Mouse (Mus musculus) liver, embryonic 12.5 days (tissue): ENCODE data around the gene Rhoa. TPM values are rescaled to one million over a fixed set of nuclear protein-coding genes. Genes with fewer than 3 reads are reported as not detected.

ENCODE experiments used
- ATAC-seq: fragments of 200-750 bp; cut with Nextera tagmentation; 2 replicates; pipeline ENCODE4 v1.8.0; 2017; ENCODE audit warnings: moderate number of reproducible peaks, mild to moderate bottlenecking, moderate library complexity
- H3K27ac ChIP-seq: fragments of 300-500 bp; sonication (generic); 2 replicates; pipeline ENCODE4 v1.5.1; 2016; ENCODE audit warnings: mild to moderate bottlenecking
- H3K27me3 ChIP-seq: fragments of 300-500 bp; sonication (generic); replicated peaks from 2 replicates; pipeline ENCODE4 v1.6.1; 2016; ENCODE audit warnings: mild to moderate bottlenecking, moderate library complexity
- H3K36me3 ChIP-seq: fragments of 300-500 bp; sonication (generic); 2 replicates; pipeline ENCODE4 v1.6.1; 2016; ENCODE audit warnings: mild to moderate bottlenecking, moderate library complexity
- H3K4me1 ChIP-seq: fragments of 300-500 bp; sonication (generic); 2 replicates; pipeline ENCODE4 v1.6.1; 2016
- H3K4me2 ChIP-seq: fragments of 300-500 bp; sonication (generic); 2 replicates; pipeline ENCODE4 v1.6.1; 2016; ENCODE audit warnings: mild to moderate bottlenecking, moderate library complexity
- H3K4me3 ChIP-seq: fragments of 300-500 bp; sonication (generic); 2 replicates; pipeline ENCODE4 v1.5.1; 2016; ENCODE audit warnings: mild to moderate bottlenecking, moderate library complexity
- H3K9ac ChIP-seq: fragments of 300-500 bp; sonication (generic); 2 replicates; pipeline ENCODE4 v1.6.1; 2016; ENCODE audit warnings: mild to moderate bottlenecking, moderate library complexity
- H3K9me3 ChIP-seq: fragments of 300-500 bp; sonication (generic); replicated peaks from 2 replicates; pipeline ENCODE4 v1.6.1; 2016; ENCODE audit warnings: mild to moderate bottlenecking, moderate library complexity
- WGBS: fragments of 180-500 bp; shearing (Covaris S2); methylation state at CpG from one replicate; pipeline ENCODE4 v1.1.7; 2016; ENCODE audit not compliant: insufficient replicate concordance; 5-methylcytosine and 5-hydroxymethylcytosine counted together
- polyA plus RNA-seq: library from polyadenylated mRNA; unstranded; fragments of >200 nt; fragmentation: Nextera tagmentation; extraction: Ambion mirVana; gene quantifications from 2 replicates; pipeline ENCODE4 v1.2.1, GENCODE M21; 2016

Gene Rhoa
- polyA plus RNA-seq, 1 experiment from 2014 or later, result 259 TPM

DNA sequence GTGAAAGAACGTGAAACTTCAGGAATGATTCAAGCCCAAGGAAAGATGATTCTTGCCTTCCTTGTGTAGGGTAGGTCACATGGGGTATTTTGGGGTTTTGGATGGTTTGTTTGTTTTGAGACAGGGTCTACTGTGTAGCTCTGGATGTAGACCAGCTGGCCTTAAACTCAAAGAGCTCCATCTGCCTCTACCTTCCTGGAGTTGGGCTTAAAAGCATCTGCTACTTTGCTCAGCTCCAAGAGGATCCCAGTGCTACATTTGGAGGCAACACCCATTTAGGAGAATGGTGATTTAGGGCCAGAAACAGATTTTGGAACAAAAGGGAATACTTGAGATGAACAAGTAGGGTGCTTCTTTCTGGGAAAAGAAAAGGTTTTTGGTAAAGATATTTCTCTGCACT lies 18.9 kb downstream of the Rhoa start:
- Histone ChIP-seq H3K4me1 (peaks cover 41% of the 10 kb centered on the region), H3K36me3 (peaks cover 87% of the 10 kb centered on the region), H3K9me3 (no peaks in the 10 kb centered on the region), H3K27ac (no peak overlapping the region), H3K27me3 (no peaks in the 10 kb centered on the region), H3K4me2 (no peak overlapping the region), H3K9ac (no peak overlapping the region), H3K4me3 (no peak overlapping the region)
- no peak for ATAC-seq
- 91% methylated on average over 1 of the region's 1 CpGs for WGBS

DNA sequence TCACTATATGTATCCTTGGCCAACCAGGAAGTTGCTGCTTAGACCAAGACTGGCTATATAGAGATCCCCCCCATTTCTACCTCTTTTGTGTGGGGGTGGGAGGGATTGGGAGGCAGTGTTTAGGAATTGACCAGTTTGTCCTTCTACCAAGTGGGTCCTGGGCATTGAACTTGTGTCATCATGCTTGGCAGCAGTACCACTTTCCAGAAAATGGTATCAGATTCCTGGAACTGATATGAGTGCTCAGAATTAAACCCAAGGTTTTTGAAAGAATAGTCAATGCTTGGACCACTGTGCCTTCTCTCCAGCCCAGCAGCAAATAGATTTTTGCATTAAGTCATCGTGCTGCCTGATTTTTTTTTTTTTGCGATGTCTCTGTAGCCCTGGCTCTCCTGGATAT lies 19.9 kb downstream of the Rhoa start:
- ATAC-seq, result no peak
- H3K27me3 ChIP-seq, result no peaks in the 10 kb centered on the region
- H3K27ac ChIP-seq, result no peak overlapping the region
- H3K4me3 ChIP-seq, result no peak overlapping the region
- no peak overlapping the region for H3K4me2 ChIP-seq
- 97% methylated on average over 2 of the region's 2 CpGs for WGBS
- H3K9ac ChIP-seq, result no peak overlapping the region
- H3K9me3 ChIP-seq, result no peaks in the 10 kb centered on the region
- H3K4me1 ChIP-seq, result peaks cover 38% of the 10 kb centered on the region
- peaks cover 87% of the 10 kb centered on the region for H3K36me3 ChIP-seq

DNA sequence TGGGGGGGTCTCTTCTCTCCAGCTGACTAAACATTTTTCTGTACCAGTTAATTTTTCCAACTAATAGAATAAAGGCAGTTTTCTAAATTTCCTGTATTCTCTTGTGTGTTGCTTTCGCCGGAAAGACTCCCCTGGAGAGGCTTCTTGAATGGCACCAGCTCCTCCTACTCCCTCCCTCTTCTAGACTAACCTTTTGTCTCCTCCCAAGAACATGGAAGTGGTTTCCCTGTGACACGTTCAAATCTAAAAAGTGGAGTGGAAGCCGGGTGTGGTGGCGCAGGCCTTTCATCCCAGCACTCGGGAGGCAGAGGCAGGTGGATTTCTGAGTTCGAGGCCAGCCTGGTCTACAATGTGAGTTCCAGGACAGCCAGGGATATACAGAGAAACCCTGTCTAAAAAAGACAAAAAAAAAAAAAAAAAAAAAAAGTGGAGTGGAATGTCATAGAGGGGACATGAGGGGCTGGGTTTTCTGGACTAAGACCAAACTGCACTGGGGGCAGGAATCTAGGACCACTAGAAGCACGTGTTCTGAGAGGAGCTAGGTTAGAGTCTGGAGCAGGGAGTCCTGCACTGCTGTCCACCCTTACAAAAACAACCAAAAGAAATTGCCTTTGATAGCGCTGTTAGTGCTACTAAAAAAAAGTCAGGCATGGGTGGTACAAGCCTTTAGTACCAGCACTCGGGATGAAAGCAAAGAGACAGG lies 32.1 kb downstream of the Rhoa start:
- WGBS, result 51% methylated on average over 10 of the region's 10 CpGs
- H3K4me1 ChIP-seq, result peaks cover 45% of the 10 kb centered on the region
- H3K9me3 ChIP-seq, result no peaks in the 10 kb centered on the region
- H3K27ac ChIP-seq, result peak overlapping the region; percentile 100
- H3K36me3 ChIP-seq, result peaks cover 78% of the 10 kb centered on the region
- peak overlapping the region; percentile 98 for H3K9ac ChIP-seq
- H3K4me3 ChIP-seq, result peak overlapping the region; percentile 86
- no peak for ATAC-seq
- H3K4me2 ChIP-seq, result peak overlapping the region; percentile 71
- no peaks in the 10 kb centered on the region for H3K27me3 ChIP-seq

DNA sequence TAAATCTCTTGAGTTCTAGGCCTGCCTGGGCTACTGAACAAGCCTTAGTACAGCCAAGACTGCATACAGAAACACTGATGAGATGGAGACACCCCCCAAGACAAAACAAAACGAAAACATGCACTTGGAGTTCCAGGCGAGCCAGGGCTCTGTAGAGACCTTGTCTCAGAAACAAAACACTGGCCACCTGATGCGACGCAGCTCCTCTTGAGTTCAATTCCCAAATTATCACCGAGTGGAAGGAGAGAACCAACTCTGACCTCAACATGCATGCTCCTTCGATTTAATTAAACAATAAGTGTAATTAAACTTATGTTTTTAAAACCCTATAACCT lies 32.6 kb downstream of the Rhoa start:
- no peak for ATAC-seq
- H3K36me3 ChIP-seq, result peaks cover 73% of the 10 kb centered on the region
- 18% methylated on average over 6 of the region's 6 CpGs for WGBS

DNA sequence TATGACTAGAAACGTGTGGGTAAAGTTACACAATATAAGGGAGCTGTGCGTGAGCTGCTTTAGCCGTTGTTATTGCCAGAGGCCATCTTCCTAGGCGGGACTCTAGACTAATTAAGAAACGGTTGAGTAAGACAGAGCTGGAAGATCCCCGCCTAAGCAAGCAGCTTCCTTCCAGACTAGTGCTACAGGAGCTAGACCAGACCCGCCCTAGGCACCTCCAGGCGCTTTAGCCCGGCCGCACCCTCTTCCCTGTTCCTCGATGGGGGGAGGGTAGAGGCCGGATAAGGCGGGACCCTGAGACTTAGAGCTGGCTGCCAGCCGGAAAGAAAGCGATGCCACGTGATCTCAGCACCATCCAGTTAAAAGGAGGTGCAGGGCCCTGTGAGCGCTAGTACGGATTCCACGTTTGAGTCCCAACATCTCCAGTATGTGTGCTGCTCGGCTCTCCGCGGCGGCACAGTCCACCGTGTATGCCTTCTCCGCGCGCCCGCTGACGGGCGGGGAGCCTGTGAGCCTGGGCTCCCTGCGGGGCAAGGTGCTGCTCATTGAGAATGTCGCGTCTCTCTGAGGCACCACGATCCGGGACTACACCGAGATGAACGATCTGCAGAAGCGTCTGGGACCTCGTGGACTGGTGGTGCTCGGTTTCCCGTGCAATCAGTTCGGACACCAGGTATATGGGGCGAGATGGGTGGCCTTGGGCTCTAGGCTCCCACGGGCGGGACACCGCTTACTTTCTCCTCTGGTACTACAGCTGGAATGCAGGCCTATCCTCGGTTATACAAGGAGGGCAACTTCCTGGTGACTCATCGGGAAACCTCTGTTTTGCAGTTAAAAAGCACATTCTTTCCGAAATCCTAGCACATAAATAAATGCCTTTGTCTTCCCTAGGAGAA lies 33.2 kb downstream of the Rhoa start, which contains the start of gene Gpx1:
Gene Gpx1, plus strand, starts transcription at position 18 of the 896 bp plus-strand sequence.
- no peaks in the 10 kb centered on the region for H3K27me3 ChIP-seq
- peak within 1 kb of the TSS; percentile 98 for H3K9ac ChIP-seq
- peak; percentile 93 for ATAC-seq
- under 1% methylated on average over 49 of the region's 49 CpGs for WGBS
- peaks cover 57% of the 10 kb centered on the region for H3K4me1 ChIP-seq
- H3K4me3 ChIP-seq, result peak within 1 kb of the TSS; percentile 86
- H3K36me3 ChIP-seq, result peaks cover 66% of the 10 kb centered on the region
- H3K9me3 ChIP-seq, result no peaks in the 10 kb centered on the region
- peak within 1 kb of the TSS; percentile 100 for H3K27ac ChIP-seq
- H3K4me2 ChIP-seq, result peak within 1 kb of the TSS; percentile 71

More for the DNA sequence above, 32.6 kb downstream of the Rhoa start:
- Histone ChIP-seq H3K9me3 (no peaks in the 10 kb centered on the region), H3K4me3 (peak overlapping the region; percentile 86), H3K27me3 (no peaks in the 10 kb centered on the region), H3K4me2 (peak overlapping the region; percentile 71), H3K4me1 (peaks cover 50% of the 10 kb centered on the region), H3K9ac (peak overlapping the region; percentile 98), H3K27ac (peak overlapping the region; percentile 100)

DNA sequence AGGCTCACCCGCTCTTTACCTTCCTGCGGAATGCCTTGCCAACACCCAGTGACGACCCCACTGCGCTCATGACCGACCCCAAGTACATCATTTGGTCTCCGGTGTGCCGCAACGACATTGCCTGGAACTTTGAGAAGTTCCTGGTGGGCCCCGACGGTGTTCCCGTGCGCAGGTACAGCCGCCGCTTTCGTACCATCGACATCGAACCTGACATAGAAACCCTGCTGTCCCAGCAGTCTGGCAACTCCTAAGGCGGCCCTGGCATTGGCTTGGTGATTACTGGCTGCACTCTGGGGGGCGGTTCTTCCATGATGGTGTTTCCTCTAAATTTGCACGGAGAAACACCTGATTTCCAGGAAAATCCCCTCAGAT lies 33.9 kb downstream of the Rhoa start:
- no peak for ATAC-seq
- WGBS, result 2% methylated on average over 20 of the region's 20 CpGs
- H3K4me2 ChIP-seq, result peak overlapping the region; percentile 71

DNA sequence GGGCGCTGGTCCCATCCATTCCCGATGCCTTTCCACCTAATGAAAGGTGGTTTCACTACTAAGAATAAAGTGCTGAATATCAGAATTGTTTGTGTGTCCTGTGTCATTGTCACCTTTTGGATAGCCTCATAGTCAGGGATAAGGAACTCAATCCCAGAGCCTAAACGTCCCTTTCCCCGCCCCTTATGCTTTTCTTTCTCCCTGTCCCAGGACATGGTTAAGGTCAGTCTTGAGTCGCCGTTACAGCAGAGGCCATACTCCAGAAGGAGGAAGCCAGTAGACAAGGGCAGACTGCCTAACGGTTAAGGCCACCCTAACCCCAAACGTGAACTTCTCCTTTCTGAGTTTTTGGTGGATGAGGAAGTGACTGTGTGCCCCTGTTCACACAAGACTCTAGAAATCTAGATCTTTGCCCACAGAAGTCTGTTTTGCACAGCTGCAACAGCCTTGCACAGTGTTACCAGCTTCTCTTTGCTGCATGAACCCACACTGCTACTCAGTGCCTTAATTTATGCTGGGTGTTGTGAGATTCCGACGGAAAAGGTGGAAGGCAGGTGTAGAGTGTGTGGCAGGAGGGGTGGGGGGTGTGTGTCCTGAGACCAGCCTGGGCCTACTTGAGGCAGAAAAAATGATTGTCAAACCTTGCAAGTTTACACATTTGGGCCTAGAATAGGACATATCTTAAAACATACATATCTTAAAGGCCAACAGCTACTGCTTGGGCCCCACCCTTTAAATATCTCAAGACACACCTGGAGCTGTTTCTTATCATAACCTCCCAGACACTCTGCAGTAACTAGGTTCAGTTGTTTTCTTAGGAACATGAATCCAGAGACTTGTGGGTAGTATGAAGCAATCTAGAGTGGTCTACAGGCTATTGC lies 34.6 kb downstream of the Rhoa start:
- H3K4me1 ChIP-seq, result peaks cover 68% of the 10 kb centered on the region
- H3K36me3 ChIP-seq, result peaks cover 53% of the 10 kb centered on the region
- H3K27ac ChIP-seq, result peak overlapping the region; percentile 100
- ATAC-seq, result peak; percentile 74
- no peaks in the 10 kb centered on the region for H3K9me3 ChIP-seq
- WGBS, result 11% methylated on average over 10 of the region's 10 CpGs
- H3K4me2 ChIP-seq, result peak overlapping the region; percentile 71
- H3K9ac ChIP-seq, result peak overlapping the region; percentile 98
- H3K27me3 ChIP-seq, result no peaks in the 10 kb centered on the region
- H3K4me3 ChIP-seq, result peak overlapping the region; percentile 86

More for the DNA sequence above, 33.9 kb downstream of the Rhoa start:
- H3K27me3 ChIP-seq, result no peaks in the 10 kb centered on the region
- H3K9ac ChIP-seq, result peak overlapping the region; percentile 98
- H3K36me3 ChIP-seq, result peaks cover 59% of the 10 kb centered on the region
- no peaks in the 10 kb centered on the region for H3K9me3 ChIP-seq
- H3K4me3 ChIP-seq, result peak overlapping the region; percentile 86
- H3K27ac ChIP-seq, result peak overlapping the region; percentile 100
- H3K4me1 ChIP-seq, result peaks cover 64% of the 10 kb centered on the region

DNA sequence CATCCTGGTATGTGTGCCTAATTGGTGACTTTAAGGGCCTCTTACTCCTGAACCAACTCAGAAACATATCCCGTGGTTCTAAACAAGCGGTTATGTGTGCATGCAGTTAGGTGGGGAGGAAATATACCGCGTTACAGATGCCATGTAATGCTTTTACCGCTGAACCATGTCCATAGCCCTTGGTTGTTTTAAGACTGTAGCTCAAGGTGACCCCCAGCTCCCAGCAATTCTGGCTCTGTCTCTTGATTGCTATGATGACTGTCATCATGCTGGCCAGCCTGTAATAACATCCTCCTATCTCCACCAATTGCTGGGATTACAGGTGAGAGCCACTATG lies 35.2 kb downstream of the Rhoa start:
- ATAC-seq, result no peak
- peaks cover 73% of the 10 kb centered on the region for H3K4me1 ChIP-seq
- H3K27me3 ChIP-seq, result no peaks in the 10 kb centered on the region
- 43% methylated on average over 5 of the region's 5 CpGs for WGBS
- H3K9me3 ChIP-seq, result no peaks in the 10 kb centered on the region
- H3K9ac ChIP-seq, result peak overlapping the region; percentile 98
- peaks cover 47% of the 10 kb centered on the region for H3K36me3 ChIP-seq
- peak overlapping the region; percentile 100 for H3K27ac ChIP-seq
- peak overlapping the region; percentile 71 for H3K4me2 ChIP-seq
- peak overlapping the region; percentile 86 for H3K4me3 ChIP-seq

DNA sequence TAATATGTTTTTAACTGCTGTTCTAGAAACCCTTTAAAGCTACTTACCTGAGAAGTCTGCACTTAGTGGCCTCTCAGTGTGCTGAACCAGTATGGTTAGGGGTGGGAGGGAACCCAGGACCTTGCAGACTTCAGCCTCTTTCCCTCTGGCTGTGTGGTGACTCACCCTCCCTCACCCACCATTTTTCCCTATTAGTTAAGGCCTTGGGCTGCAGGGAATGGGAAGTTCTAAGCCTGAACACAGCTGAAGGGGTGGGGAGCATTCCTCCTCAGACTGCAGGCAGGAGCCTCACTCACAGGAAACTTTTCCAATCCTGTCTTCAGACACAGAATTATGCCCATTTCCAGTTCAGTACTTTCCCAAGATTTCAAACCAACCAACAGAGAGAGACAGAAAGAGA lies 35.9 kb downstream of the Rhoa start:
- Histone ChIP-seq H3K4me3 (peak overlapping the region; percentile 86), H3K4me2 (peak overlapping the region; percentile 71), H3K36me3 (peaks cover 40% of the 10 kb centered on the region), H3K27me3 (no peaks in the 10 kb centered on the region), H3K4me1 (peaks cover 78% of the 10 kb centered on the region), H3K9ac (peak overlapping the region; percentile 98), H3K9me3 (no peaks in the 10 kb centered on the region), H3K27ac (peak overlapping the region; percentile 100)
- no peak for ATAC-seq

DNA sequence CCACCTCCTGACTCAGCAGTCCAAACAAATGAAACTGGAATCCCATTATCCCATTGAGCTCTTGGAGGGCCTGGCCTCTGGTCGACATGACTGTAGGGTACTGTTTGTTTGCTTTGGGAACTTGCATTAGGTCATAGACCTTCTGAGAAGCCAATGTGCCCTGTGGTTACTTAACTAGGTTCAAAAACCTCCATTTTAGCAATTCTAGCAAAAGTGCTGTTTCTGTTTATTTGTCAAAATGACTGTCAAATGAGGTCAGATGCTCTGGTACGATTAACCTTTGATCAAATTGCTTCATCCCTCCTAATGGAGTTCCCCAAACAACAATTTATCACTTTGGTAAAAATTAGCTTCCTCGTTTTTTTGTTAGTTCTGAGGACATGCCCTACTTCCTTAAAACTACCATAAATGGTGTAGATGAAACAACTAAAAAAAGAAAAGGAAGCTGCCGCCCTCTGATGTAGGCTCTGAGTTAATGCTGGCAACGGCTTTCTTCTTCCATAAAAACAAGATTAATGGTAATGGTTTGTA lies 36.4 kb downstream of the Rhoa start:
- Histone ChIP-seq H3K9me3 (no peaks in the 10 kb centered on the region), H3K4me2 (peak overlapping the region; percentile 71), H3K27ac (peak overlapping the region; percentile 100), H3K9ac (peak overlapping the region; percentile 98), H3K4me1 (peaks cover 80% of the 10 kb centered on the region), H3K4me3 (peak overlapping the region; percentile 86), H3K36me3 (peaks cover 37% of the 10 kb centered on the region), H3K27me3 (no peaks in the 10 kb centered on the region)
- ATAC-seq, result no peak
- WGBS, result 19% methylated on average over 5 of the region's 5 CpGs

DNA sequence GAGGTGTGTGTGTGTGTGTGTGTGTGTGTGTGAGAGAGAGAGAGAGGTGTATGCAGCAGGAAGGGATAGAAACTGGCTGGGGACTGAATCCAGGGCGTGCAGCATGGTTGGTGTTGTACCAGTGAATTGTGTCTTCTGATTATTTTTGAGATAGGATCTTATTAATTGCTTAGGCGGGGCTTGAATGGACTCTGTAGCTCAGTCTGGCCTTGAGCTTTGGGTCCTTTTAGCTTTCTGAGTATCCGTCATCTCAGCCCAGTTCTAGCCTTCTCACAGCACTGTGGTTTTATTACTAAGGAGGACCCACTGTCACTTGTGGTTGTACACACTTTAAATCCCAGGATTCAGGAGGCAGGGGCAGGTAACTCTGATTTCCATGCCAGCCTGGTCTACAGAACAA lies 37.4 kb downstream of the Rhoa start:
- H3K4me2 ChIP-seq, result peak overlapping the region; percentile 71
- H3K9ac ChIP-seq, result peak overlapping the region; percentile 98

More for the DNA sequence above, 37.4 kb downstream of the Rhoa start:
- H3K36me3 ChIP-seq, result peaks cover 29% of the 10 kb centered on the region
- peaks cover 71% of the 10 kb centered on the region for H3K4me1 ChIP-seq
- H3K27ac ChIP-seq, result peak overlapping the region; percentile 100
- no peaks in the 10 kb centered on the region for H3K9me3 ChIP-seq
- ATAC-seq, result no peak
- H3K4me3 ChIP-seq, result no peak overlapping the region; the same call in 1 of the 2 replicates
- H3K27me3 ChIP-seq, result no peaks in the 10 kb centered on the region
- 68% methylated on average over 3 of the region's 3 CpGs for WGBS
